Mouse (Mus musculus): ENCODE measurements around the gene Sh3rf3.

Gene Sh3rf3

DNA sequence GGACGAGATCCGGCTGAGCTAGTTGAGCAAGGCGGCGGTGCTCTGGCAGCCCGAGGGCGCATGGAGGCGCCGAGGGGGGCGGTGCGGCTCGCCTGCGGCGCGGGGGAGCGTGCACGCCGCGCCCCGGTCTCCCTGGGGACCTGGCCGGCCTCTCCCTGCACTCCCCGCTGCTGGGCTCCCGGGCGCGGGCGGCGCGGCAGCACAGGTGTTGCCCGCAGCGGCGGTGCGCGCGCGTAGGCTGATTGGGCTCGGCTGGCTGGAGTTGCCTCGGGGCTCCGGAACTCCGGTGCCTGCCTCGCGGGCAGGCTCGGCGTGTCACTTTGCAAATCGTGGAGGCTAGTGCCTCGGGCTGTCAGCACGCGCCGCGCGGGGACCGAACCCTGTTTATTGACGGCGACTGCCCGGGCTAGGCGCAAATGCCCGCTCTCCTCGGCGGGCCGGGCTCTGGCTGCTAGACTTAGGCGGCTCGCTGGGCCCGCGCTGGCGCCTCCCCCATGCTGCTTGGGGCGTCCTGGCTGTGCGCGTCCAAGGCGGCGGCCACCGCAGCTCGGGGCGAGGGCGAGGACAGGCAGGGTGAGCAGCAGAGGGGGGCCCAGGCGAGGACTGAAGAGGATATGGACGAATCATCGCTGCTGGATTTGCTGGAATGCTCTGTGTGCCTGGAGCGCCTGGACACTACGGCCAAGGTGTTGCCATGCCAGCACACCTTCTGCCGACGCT is at the start of gene Sh3rf3:
Gene Sh3rf3, plus strand, starts transcription at position 279 of the 720 bp plus-strand sequence.
- DNase-seq, result peak; percentile 21

DNA sequence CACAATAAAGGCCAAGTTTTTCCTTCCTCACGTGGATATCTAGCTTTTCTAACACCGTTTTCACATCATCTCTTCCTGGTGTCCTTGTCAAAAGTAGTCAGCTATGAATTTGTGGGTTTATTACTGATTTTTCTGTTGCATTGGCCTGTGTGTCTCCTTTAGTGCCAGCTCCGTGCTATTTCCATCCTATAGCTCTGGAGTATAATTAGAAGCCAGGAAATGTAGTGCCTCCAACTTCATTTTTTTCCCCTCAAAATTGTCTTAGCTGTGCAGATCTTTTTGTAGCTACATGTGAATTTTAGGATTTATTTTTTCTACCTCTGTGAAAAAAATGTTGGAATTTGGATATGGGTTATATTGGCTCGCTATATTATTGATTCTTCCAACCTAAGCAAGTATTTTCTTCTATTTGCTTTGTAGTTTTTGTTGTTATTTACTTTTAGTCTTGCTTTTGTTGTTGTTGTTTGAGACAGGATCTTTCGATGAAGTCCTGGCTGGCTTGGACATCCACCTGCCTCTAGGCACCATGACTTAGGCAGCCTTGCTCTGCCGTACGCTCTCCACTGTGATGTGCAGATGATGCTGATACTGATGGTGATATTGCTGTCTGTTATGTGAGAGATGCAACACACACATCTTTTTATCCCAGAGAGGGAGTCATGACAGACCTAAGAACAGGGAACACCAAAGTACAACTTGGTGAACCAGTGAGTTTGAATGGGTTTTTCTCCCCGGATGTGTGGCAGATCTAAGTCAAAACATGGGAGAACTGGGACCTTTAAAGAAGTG is 24.5 kb upstream of the Sh3rf3 start:
- no peak for DNase-seq

DNA sequence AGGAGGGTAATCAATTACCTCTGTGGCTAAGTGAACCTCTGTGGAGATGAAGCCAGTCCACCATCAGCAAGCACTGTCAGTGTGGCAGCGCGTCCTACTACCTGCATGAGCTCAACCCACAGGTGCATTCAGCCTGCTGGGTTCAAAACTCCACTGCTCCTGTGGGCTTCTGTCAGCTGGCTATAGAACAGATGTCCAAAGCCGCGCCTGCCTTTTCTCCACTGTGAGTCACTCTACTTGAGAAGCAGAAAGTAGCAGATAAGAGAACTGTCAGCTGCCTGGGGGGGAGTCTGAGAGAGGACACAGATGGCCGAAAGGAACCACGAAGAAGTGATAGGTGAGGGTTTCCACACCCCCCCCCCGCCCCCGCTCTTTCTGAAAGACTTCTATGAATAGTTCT is 15.6 kb upstream of the Sh3rf3 start:
- DNase-seq, result no peak

- DNase-seq, result no peak
Observed at GRCm38 (mm10) chr10:58798156-58798555, 15.0 kb upstream of the Sh3rf3 start.

DNA sequence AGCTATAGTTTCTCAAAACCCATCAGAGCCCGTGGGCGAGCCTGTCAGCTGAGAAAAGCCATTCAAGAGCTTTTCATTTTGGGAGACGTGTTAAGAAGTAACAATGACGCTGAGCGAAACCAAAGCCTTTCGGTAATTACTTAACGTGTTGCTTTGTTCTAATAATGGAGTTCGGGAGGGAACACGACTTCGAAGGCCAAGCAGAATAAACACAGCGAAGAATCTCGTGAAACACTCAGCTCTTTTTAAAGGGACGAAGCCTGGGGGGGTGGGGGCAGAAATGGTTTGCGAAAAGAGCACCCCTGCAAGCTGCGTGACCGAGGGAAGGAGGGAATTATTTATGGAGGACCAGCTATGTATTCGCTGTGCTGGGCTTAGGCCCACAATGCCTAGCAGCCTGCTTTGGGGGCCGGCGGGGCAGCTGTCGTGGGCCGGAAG is 12.1 kb upstream of the Sh3rf3 start:
- DNase-seq, result no peak

DNA sequence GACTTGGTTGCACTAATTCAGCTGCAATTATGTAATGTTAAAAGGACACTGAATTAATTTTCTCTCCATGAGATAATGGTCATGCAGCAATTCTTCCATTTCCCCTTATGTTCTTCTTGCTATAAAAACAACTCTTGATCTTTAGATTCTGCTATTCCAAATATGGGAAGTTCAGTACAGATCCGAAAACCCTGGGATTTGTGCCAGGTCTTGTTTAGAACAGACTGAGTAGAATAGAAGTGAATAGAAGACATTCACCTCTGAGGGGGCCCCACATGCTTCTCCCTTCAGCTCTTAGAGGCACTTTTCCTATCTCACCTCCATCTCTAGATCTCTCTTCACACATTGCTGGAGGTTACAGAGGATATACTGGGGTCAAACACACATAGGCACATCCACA is 10.8 kb upstream of the Sh3rf3 start:
- no peak for DNase-seq

DNA sequence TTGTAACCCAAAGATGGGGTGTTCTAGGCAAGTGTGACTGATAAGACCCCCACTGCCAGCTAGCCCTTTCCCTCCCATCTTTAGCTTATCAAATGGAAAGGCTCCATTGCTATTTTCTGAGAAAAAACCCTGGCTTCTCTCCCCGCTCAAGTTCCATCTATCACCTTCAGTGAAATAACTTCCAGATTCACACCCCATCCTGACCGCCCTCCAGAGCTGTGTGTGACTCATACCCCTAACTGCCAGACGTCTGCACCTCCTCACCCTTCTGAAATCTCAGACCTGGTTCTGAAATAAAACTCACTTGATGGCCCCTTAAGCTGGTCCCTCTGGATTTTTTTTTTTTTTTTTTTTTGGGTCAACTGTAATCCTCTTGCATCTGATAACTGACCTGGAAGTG is 5.2 kb upstream of the Sh3rf3 start:
- no peak for DNase-seq

- DNase-seq, result no peak
Observed at GRCm38 (mm10) chr10:58810181-58810580, 3.0 kb upstream of the Sh3rf3 start.

GRCm38 (mm10) chr10:58812210-58813080 is 714 bp upstream of the Sh3rf3 start:
- peak; percentile 77 for DNase-seq

DNA sequence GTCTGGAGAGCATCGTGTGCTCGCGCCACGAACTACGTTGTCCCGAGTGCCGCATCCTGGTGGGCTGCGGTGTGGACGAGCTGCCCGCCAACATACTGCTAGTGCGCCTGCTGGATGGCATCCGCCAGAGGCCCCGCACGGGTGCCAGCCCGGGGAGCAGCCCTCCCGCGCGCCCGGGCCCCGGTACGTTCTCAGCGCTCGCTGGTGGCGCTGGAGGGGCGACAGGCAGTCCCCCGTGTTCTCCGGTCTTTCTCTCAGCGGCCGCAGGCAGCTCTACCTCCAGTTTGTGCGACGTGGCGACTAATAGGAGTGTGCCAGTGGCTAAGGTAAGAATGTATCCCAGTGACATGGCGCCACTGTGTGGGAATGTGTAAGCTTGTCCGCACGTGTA is 637 bp downstream of the Sh3rf3 start:
- peak; percentile 30 for DNase-seq

DNA sequence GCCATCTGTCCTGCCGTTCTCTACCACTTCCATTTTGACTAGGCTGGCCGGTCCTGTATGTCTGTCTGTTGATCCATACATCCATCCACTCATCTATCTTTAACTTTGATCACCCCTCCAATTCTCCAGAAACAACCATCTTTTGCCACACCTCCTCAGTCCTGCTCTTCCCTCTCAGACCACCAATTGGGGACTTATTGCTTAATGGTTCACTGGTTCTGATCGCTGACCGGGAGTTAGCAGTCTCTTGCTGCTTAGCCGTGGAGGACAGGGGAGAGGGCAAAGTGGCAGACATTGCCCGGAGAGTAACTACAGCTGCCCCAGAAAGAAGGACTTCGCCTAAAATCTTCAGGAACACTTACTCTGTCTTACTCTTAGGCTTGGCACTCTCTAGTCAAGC is 1.3 kb downstream of the Sh3rf3 start:
- no peak for DNase-seq

DNA sequence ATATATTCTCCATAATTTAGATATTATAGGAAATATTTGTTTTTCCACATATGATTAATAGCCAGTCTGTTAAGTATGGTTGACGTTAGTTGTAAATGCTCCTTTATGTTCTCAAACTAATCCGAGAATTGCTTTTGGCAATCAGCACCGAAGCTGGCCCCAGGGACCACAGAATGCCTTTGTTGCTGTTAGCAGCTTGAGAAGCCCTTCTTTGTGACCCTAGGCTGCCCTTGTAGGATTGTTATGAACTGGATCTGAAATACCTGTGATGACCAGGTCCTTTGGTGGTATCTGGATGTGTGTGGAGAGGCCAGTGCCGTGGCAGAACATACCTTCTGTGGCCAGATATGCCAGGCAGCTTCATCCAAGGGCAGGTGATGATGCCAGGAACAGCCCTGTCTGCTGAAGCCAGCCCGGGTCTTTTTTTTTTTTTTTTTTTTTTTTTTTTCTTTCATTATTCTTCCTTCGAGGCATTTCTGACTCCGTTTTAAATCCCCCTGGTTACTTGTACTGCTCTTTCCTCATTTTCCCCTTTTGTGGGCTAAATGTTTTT is 10.9 kb downstream of the Sh3rf3 start:
- no peak for DNase-seq

DNA sequence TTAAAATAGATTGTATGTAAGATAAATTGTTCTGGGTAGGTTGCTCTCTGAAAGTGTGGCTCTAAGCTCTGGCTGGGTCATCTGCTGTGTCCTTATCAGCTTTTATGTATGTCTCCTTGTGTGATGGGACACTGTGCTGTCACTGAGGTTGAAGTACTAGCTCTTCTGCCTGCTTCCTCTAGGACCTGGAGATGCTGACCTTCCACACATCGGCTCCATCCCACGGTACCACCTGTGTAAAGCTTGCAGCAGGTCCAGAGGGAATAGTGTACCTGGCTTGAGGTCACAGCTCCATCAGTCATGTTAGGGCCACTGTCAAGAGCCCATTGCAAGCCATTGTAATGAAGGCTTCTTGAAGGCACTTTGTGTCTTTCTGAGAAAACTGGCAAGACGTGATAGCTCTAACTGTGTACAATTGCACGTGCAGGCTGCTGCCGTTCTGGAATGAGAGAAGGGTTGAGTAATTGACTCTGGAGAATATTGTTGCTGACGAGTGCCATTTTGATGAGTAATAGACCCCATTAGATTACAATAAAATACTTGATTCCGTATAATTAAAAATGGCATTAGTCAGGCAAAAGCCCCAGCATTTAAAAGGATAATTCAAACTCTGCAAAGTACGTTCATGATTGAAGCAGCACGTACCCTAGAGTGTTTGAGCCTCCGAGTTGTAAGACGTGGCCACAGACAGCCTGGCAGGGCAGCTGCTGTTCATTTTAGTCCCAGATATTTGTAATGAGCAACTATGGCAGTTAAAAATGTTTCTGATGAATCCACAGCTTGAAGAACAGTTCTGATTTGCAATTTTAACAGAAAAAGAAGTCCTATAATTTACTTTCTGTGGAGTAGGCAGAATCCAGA is 16.3 kb downstream of the Sh3rf3 start:
- no peak for DNase-seq

DNA sequence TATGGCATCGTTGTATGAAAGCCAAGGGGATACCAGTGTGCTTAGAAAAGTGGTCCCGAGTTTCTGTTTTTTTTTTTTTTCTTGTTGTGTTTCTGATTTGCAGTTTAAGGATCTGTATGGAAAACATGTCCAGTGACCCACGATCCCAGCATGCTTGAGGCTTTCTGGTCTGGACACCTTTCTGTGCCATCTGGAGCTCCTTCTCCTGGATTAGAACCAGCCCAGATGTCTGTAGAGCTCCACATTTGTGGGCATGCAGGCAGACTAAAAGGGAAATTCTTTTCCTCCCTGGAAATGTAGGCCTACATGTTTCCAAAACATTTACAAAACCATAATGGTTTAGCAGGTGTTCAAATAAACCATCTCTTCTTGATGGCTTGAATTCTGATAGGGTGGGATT is 20.0 kb downstream of the Sh3rf3 start:
- no peak for DNase-seq

DNA sequence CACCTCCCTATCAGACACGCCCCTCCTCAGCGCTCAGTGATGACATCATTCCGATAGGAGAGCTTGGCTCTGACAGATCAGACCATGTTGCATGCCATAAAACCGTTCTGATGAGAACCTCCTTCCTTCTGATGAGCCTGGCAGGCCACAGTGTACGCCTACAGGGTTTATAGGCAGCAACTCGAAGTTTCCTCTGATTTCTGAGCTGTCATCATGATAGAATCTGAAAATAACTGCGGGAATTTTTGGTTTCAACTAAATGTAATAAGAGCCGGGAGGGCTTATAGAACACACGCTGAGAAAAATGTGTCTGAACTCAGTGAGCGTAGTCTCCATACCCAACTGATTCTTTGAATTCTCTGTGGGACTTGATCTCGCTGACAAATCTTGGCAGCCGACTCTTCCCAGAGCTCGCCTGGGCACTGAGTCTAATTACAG is 20.6 kb downstream of the Sh3rf3 start:
- DNase-seq, result no peak

- DNase-seq, result no peak
Observed at GRCm38 (mm10) chr10:58836391-58836790, 23.2 kb downstream of the Sh3rf3 start.

DNA sequence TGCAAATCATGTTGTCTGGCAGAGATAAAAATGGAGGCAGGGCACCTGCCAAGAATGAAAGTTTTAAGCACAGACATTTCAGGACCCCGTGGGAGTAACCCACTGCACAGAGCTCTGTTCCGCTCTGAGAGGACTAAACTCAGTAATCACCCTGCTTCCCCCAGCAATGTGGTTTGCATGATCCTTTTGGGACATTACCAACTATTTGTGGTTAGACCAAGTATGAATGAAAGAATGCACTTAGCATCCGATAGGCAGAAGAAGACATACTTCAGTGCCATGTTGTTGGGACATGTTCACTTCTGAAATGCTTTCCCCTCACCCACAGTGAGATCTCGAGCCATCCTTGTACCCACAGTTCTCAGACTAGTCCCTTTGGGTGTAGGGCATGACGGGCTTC is 24.3 kb downstream of the Sh3rf3 start:
- DNase-seq, result no peak

- DNase-seq, result no peak
Observed at GRCm38 (mm10) chr10:58841945-58842344, 28.8 kb downstream of the Sh3rf3 start.

- DNase-seq, result no peak
Observed at GRCm38 (mm10) chr10:58843100-58843499, 29.9 kb downstream of the Sh3rf3 start.

DNA sequence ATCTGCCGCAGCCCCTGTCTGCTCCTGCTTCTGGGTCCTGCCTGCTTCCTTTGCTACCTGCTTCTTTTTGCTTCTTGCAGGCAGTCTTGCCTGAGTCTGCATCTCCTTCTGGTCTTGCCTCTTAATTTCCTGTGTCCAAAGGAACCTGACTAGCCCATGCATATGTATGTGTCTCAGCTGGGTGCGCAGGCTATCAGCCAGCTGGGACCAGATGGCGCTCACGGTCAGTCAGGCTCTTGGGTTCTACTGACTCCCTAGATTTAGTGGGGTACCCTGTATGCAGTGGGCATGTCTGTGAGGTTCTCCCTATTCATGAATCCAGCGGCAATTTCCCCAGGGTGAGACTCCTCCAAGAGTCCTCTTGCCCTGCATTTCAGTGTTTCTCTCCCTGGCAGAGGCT is 35.0 kb downstream of the Sh3rf3 start:
- no peak for DNase-seq

GRCm38 (mm10) chr10:58848536-58848935 is 35.4 kb downstream of the Sh3rf3 start:
- DNase-seq, result no peak

Data from thymus, postnatal 4 days (tissue).